Mouse (Mus musculus) kidney, embryonic 15.5 days (tissue): ENCODE results near the gene Ubqln4. TPM values are rescaled to one million over a fixed set of nuclear protein-coding genes. Genes with fewer than 3 reads are reported as not detected.
A peak's percentile ranks its signal among the peaks of the same experiment; 100 is the strongest.

Experiments used
- ATAC-seq: fragments of 200-750 bp; cut with Nextera tagmentation; replicated peaks from 2 replicates; pipeline ENCODE4 v1.8.0; 2017; ENCODE audit warnings: moderate TSS enrichment; ENCODE audit not compliant: low FRiP score
- H3K27ac ChIP-seq: fragments of 300-500 bp; sonication (generic); 2 replicates; pipeline ENCODE4 v1.5.1; 2015; ENCODE audit warnings: mild to moderate bottlenecking, inconsistent platforms
- H3K27me3 ChIP-seq: fragments of 300-500 bp; sonication (generic); 2 replicates; pipeline ENCODE4 v1.6.1; 2015; ENCODE audit warnings: inconsistent platforms
- H3K36me3 ChIP-seq: fragments of 300-500 bp; sonication (generic); 2 replicates; pipeline ENCODE4 v1.6.1; 2015; ENCODE audit warnings: inconsistent platforms
- H3K4me1 ChIP-seq: fragments of 300-500 bp; sonication (generic); 2 replicates; pipeline ENCODE4 v1.6.1; 2015; ENCODE audit warnings: inconsistent platforms
- H3K4me2 ChIP-seq: fragments of 300-500 bp; sonication (generic); 2 replicates; pipeline ENCODE4 v1.6.1; 2015; ENCODE audit warnings: moderate library complexity, mild to moderate bottlenecking, inconsistent platforms
- H3K4me3 ChIP-seq: fragments of 300-500 bp; sonication (generic); replicated peaks from 2 replicates; pipeline ENCODE4 v1.5.1; 2015; ENCODE audit warnings: mild to moderate bottlenecking, inconsistent platforms
- H3K9ac ChIP-seq: fragments of 300-500 bp; sonication (generic); 2 replicates; pipeline ENCODE4 v1.6.1; 2015; ENCODE audit warnings: mild to moderate bottlenecking, inconsistent platforms
- H3K9me3 ChIP-seq: fragments of 300-500 bp; sonication (generic); replicated peaks from 2 replicates; pipeline ENCODE4 v1.6.1; 2016; ENCODE audit warnings: inconsistent platforms
- WGBS: fragments of 180-500 bp; shearing (Covaris S2); methylation state at CpG from one replicate; pipeline ENCODE4 v1.1.7; 2015; ENCODE audit warnings: mixed read lengths; 5-methylcytosine and 5-hydroxymethylcytosine counted together
- polyA plus RNA-seq: library from polyadenylated mRNA; unstranded; fragments of >200 nt; fragmentation: Nextera tagmentation; extraction: Ambion mirVana; gene quantifications from 2 replicates; pipeline ENCODE4 v1.2.1, GENCODE M21; 2015

Ubqln4 gene
- polyA plus RNA-seq, result 54.0 and 57.9 TPM in 2 replicates

DNA sequence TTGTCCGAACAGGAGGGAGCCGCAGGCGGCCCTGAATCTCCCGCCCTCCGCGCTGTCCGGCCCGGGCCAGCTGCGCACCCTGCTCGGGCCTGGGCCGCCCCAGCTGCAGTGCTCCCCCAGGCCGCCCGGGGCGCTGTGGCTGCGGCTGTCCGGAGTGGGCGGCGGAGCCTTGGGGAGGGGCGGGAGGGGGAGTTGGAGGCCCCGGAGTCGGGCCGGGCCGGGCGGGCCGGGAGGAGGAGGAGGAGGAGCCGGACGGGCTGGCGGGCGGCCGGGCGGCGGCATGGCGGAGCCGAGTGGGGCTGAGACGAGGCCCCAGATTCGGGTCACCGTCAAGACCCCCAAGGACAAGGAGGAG lies at the start of gene Ubqln4:
Gene Ubqln4 (plus strand): TSS at position 234 of the 355 bp plus-strand sequence.
- peaks cover 36% of the 10 kb centered on the region for H3K36me3 ChIP-seq
- peak within 1 kb of the TSS; percentile 94 for H3K4me3 ChIP-seq
- peak within 1 kb of the TSS; percentile 93 for H3K9ac ChIP-seq
- ATAC-seq, result peak; percentile 91
- peak within 1 kb of the TSS; percentile 99 for H3K27ac ChIP-seq
- H3K4me1 ChIP-seq, result peaks cover 36% of the 10 kb centered on the region
- under 1% methylated on average over 36 of the region's 37 CpGs for WGBS
- H3K27me3 ChIP-seq, result no peaks in the 10 kb centered on the region
- peak within 1 kb of the TSS; percentile 84 for H3K4me2 ChIP-seq
- H3K9me3 ChIP-seq, result no peaks in the 10 kb centered on the region

DNA sequence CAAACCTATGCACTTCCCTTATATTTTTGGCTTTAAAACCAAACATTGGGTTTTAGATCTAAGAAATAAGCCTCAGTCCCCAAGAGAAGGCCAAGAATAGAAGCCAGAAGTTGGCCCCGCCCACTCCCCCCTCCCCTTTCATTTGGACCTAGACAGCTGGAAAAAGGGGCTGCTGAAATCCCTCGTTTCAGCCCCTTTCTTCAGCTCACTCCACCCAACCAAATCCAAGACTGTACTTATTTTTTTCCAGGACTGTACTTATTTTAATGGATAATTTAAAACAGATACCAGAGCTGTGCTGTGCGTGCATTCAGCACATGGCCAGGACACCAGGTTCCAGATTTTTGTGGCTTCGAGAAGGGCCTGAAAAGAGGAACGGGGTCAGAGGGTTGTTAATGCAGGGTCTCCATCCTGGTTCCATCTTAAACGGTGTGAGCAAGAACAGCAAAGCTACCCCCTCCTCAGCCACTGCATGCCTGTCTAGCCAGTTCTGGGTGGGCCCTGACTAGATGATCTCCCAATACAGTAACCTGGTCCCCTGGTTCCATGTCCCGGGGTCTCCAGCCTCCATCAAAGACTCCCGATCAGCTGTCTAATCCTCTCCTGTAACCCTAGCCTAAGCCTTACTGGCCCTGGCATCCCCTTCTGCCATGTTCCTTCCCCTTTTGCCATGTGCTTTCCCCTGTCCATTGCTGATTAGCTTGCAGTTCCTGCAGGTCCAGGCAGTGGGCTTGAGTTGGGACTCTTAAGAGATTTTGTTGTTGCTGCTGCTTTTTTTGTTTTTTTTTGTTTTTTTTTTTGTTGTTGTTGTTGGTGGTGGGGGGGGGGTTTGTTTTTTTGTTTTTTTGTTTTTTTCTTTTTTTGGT lies 49.4 kb upstream of the Ubqln4 start:
- Histone ChIP-seq H3K27me3 (no peaks in the 10 kb centered on the region), H3K4me3 (peak overlapping the region; percentile 65; the same call in 1 of the 2 replicates), H3K9me3 (no peaks in the 10 kb centered on the region), H3K4me2 (0 out of 2 replicates have a peak overlapping the region, but pooled peaks have one; percentile 97), H3K4me1 (peaks cover 60% of the 10 kb centered on the region), H3K9ac (no peak overlapping the region), H3K36me3 (no peaks in the 10 kb centered on the region), H3K27ac (peak overlapping the region; percentile 82)
- ATAC-seq, result no peak
- WGBS, result 50% methylated on average over 8 of the region's 8 CpGs

DNA sequence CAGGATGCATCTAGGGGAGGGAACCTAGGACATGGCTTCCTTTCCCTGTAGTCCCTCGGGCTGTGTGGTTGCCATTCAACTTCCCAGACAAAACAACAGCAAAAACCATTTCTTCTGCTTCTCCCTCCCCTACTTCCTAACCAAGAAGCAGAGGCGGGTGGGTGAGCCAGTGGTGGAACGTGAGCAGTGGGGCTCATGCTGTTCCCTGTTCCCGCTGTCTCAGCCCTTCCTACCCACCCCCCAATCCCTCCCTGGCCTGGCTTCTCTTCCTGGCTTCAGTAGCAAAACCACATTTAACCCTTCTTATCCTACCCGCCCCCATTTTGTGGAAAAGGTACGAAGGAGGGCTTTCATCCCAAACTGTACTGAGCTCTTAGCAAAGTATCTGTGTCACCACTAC lies 48.5 kb upstream of the Ubqln4 start:
- no peak overlapping the region for H3K27ac ChIP-seq
- no peak overlapping the region for H3K4me3 ChIP-seq
- 61% methylated on average over 6 of the region's 6 CpGs for WGBS
- no peak overlapping the region for H3K4me2 ChIP-seq
- H3K4me1 ChIP-seq, result peaks cover 69% of the 10 kb centered on the region
- H3K9ac ChIP-seq, result no peak overlapping the region
- H3K36me3 ChIP-seq, result no peaks in the 10 kb centered on the region
- no peaks in the 10 kb centered on the region for H3K27me3 ChIP-seq
- H3K9me3 ChIP-seq, result no peaks in the 10 kb centered on the region
- ATAC-seq, result no peak

DNA sequence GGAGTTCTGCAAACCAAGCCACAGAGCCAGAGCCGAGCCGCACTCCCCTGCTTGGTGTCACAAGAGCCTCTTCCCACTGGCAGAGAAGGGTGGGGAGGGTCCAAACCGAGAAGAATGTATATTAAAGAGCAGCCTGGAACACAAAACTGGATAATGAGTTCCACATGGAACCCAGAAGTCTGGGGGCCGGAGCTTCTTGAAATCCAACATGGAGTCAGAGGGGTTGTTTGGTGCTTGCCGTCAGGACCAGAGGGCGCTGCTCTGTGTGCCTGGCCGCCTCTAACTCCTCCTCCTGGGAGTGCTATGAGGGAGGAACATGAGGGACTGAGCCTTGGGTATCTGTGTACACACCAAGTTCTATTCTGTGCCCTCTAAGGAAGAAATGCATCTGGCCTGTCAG lies 47.8 kb upstream of the Ubqln4 start:
- H3K36me3 ChIP-seq, result no peaks in the 10 kb centered on the region
- H3K27me3 ChIP-seq, result no peaks in the 10 kb centered on the region
- peaks cover 69% of the 10 kb centered on the region for H3K4me1 ChIP-seq
- no peaks in the 10 kb centered on the region for H3K9me3 ChIP-seq
- WGBS, result 47% methylated on average over 7 of the region's 7 CpGs
- no peak overlapping the region for H3K4me3 ChIP-seq
- H3K27ac ChIP-seq, result no peak overlapping the region
- no peak overlapping the region for H3K4me2 ChIP-seq
- no peak overlapping the region for H3K9ac ChIP-seq
- no peak for ATAC-seq

DNA sequence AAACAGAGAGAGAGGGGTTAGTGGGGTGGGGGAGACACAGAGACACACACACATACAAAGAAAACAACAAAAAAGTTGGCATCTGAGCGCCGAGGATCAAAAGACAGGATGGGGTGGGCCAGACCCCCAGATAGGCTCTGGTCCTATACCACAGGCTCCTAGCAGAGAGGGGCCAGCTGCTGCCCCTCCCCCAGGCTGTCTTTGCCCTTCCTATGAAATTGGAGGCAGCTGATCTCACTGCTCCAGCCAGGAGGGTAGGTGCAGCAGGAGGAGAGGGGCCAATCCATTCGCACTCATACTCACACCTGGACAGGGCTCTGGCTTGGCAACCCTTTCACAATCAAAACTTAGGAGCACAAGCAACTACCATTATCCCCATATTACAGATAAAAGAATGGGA lies 44.3 kb upstream of the Ubqln4 start:
- H3K36me3 ChIP-seq, result no peaks in the 10 kb centered on the region
- H3K4me3 ChIP-seq, result peak overlapping the region; percentile 48
- H3K27me3 ChIP-seq, result no peaks in the 10 kb centered on the region
- H3K9me3 ChIP-seq, result no peaks in the 10 kb centered on the region
- peak overlapping the region; percentile 71 for H3K4me2 ChIP-seq
- peak overlapping the region; percentile 92 for H3K27ac ChIP-seq
- 0 out of 2 replicates have a peak overlapping the region, but pooled peaks have one; percentile 12 for H3K9ac ChIP-seq
- peaks cover 68% of the 10 kb centered on the region for H3K4me1 ChIP-seq
- WGBS, result 52% methylated on average over 3 of the region's 3 CpGs
- 0 out of 2 replicates have a peak, but pooled peaks have one; percentile 2 for ATAC-seq

DNA sequence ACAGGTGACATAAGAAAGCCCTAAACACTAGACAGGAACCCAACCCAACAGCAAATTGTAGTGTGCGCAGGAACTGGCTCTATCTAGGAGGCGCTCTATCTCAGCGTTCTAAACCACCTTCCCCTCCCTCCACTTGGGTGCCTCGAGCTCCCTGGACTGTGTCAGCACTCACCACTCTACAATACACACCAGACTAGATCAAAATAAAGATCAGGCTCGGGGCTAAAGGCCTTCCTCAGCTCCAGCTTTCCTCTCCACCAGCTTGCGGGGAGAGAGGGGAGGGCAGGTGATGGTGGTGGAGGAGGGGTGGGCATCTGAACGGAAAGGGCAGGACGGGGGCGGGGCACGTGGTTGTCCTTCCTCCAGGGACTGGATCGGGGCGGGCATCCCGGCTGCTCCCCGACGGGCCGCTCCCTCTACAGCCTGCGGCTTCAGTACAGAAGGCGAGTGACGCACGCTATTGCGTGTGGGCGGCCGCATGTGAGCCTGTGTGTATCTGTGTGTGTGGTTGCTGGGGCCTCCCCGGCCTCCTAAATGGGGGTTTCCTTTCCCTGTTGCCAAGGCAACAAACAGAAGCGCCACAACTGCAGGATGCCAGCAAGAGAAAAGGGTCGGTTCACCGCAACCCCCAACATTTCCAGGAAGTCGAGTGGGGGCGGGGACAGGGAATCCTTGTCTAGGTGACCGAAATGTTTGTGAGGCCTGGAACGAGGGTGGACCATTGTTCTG lies 43.7 kb upstream of the Ubqln4 start, which contains the start of gene Lmna:
Gene Lmna (minus strand): TSS at position 265 of the 729 bp plus-strand sequence.
- peak within 1 kb of the TSS; percentile 92 for H3K27ac ChIP-seq
- H3K27me3 ChIP-seq, result no peaks in the 10 kb centered on the region
- H3K36me3 ChIP-seq, result no peaks in the 10 kb centered on the region
- WGBS, result 1% methylated on average over 31 of the region's 31 CpGs
- H3K4me2 ChIP-seq, result peak within 1 kb of the TSS; percentile 71
- peak within 1 kb of the TSS; percentile 12 for H3K9ac ChIP-seq
- H3K9me3 ChIP-seq, result no peaks in the 10 kb centered on the region
- H3K4me1 ChIP-seq, result peaks cover 70% of the 10 kb centered on the region
- H3K4me3 ChIP-seq, result peak within 1 kb of the TSS; percentile 48
- ATAC-seq, result peak; percentile 95

DNA sequence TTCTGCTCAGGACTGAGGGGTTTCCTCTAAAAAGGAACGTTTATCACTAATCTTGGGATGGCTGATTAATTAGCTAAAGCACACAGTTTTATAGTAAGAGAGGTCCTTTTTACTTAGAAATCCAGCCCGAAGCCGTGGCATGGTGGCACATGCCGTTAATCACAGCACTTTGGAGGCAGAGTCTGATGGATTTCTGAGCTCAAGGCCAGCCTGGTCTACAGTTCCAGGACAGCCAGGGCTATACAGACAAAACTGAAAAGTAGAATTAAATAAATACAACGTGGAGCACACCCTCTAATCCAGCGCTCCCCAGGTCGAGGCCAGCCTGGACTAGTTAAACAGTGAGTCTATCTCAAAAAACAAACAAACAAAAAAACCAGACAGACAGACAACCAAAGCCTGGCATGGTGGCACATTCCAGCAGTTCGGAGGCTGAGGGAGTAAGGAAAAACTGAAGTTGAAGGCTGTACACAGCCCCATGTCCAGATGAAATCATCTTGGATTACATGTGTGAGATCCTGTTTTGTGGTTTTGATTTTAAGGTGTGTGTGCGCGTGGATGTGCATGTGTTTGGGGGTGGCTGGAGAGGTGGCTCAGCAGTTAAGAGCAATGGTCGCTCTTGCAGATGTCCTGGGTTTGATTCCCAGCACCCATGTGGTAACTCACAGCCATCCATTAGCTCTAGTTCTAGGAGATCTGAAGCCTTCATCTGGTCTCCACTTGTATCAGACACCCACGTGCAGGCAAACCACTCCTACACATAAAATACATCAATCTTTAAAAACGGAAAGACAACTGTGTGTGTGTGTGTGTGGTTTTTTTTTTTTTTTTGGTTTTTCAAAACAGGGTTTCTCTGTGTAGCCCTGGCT lies 42.9 kb upstream of the Ubqln4 start:
- WGBS, result 43% methylated on average over 13 of the region's 13 CpGs
- Histone ChIP-seq H3K36me3 (no peaks in the 10 kb centered on the region), H3K27me3 (no peaks in the 10 kb centered on the region), H3K9me3 (no peaks in the 10 kb centered on the region), H3K4me3 (peak overlapping the region; percentile 48), H3K4me1 (peaks cover 63% of the 10 kb centered on the region), H3K4me2 (peak overlapping the region; percentile 71), H3K9ac (peak overlapping the region; percentile 12), H3K27ac (peak overlapping the region; percentile 92)
- ATAC-seq, result 0 out of 2 replicates have a peak, but pooled peaks have one; percentile 0

DNA sequence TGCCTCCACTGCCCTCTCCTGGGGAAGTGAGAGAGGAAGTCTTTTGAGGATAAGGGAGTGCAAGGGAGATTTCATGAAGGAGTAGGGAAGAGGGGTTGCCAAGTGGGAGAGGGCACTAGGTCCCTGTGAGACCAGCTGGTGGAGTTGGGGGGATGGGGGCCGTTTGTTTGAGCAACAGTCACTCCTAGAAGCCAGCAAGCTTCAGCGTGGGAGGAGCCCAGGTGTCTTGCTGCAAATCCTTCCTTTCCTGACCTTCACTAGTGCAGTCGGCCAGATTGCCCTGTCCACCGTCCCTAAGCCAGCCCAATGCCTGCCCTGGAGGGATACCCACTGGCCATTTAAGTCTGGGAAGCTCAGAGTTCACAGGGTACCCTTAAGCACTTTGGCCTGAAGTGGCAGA lies 42.0 kb upstream of the Ubqln4 start:
- Histone ChIP-seq H3K36me3 (no peaks in the 10 kb centered on the region), H3K9me3 (no peaks in the 10 kb centered on the region), H3K27me3 (no peaks in the 10 kb centered on the region), H3K4me1 (peaks cover 59% of the 10 kb centered on the region), H3K9ac (no peak overlapping the region), H3K4me2 (no peak overlapping the region), H3K27ac (0 out of 2 replicates have a peak overlapping the region, but pooled peaks have one; percentile 48), H3K4me3 (no peak overlapping the region)
- 31% methylated on average over 4 of the region's 4 CpGs for WGBS
- ATAC-seq, result no peak

DNA sequence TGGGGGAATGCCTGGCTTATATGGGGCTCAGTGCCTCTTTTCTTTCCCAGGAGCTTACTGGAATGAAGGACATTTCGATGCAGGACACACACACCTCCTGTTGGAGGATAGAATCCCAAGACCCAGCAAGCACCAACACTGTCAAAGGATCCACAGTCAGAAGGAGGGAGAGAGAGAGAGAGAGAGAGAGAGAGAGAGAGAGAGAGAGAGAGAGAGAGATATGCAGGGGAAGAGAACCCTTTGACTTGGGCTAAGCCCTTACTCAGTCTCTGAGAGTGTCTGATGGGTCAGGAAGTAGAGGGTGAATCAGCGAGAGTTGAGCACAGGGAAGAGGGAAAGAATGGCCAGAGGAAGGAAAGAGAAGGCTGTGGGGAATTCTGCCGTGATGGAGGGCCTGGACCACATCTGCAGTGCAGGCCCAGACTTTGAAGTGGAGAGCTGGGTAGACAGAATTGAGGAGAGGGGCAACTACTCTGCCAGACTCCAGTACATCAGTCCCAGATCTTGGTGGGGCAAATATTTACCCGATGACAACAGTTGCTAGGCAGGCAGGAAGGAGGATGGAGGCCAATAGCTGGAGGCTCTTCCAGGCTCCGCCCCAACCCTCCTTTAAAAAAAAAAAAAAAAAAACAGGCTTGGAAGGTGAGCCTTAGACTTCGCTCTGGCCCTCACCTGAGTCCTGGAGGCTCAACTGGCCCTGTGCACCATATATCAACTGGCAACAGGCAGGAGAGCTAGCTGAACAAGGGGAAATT lies 41.2 kb upstream of the Ubqln4 start:
- Histone ChIP-seq H3K36me3 (no peaks in the 10 kb centered on the region), H3K4me2 (no peak overlapping the region), H3K9me3 (no peaks in the 10 kb centered on the region), H3K27me3 (no peaks in the 10 kb centered on the region), H3K9ac (0 out of 2 replicates have a peak overlapping the region, but pooled peaks have one; percentile 23), H3K4me1 (peaks cover 55% of the 10 kb centered on the region), H3K4me3 (no peak overlapping the region), H3K27ac (peak overlapping the region; percentile 48; the same call in 1 of the 2 replicates)
- 50% methylated on average over 6 of the region's 6 CpGs for WGBS
- no peak for ATAC-seq

DNA sequence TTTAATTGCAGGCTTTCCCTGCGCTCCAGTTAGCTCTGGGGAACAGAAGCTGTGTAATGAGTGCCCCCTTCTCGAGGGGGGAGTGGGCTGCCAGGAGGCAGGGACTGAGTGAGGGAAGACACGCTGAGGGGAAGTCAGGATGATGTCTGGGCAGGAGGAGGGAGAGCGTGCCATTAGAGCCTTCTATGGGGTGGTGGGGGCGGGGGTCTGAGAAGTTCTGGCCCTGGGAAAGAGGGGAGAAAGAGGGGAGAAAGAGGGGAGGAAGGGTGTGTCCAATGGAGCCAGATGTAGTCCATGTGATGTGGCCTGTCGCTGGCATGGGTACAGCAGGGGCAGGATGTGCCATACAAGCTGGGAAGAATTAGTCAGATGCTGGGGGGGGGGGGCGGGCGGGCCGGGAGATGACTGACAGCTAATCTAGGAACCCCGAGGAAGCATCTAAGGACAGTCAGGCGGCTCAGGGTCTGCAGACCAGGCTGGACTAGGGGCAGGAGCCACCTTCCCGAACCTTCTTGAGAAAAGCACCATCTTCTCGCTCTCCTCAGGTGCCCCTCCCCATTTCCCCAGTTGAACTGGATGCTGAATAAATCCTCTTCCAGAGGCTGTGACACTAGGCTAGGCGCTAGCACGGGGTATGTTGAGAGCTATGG lies 40.5 kb upstream of the Ubqln4 start:
- Histone ChIP-seq H3K4me1 (peaks cover 55% of the 10 kb centered on the region), H3K9ac (0 out of 2 replicates have a peak overlapping the region, but pooled peaks have one; percentile 23), H3K4me2 (no peak overlapping the region), H3K27ac (0 out of 2 replicates have a peak overlapping the region, but pooled peaks have one; percentile 19), H3K36me3 (no peaks in the 10 kb centered on the region), H3K4me3 (no peak overlapping the region), H3K27me3 (no peaks in the 10 kb centered on the region), H3K9me3 (no peaks in the 10 kb centered on the region)
- no peak for ATAC-seq
- WGBS, result 45% methylated on average over 14 of the region's 15 CpGs
